8 mouse cellular contexts compared by ENCODE assay signal in genomic region chr13:38162668-38163067, GRCm38 (mm10). TPM values are rescaled to one million over a fixed set of nuclear protein-coding genes. Genes with fewer than 3 reads are reported as not detected.
DNase-seq lines count a peak whose midpoint lies in the region; ATAC-seq lines count a peak whose summit lies in the region.

No protein-coding gene starts in this region.

- H3K9ac ChIP-seq in intestine, embryonic 14.5 days (ENCODE audit: low read length), result no peak overlapping the region
- 0 out of 2 replicates have a peak overlapping the region, but pooled peaks have one; percentile 29 for H3K9ac ChIP-seq in stomach, embryonic 16.5 days (ENCODE audit: low read length)

- H3K27me3 ChIP-seq in intestine, embryonic 14.5 days (replicated peaks; ENCODE audit: control insufficient read depth, insufficient read depth, low read length), result no peaks in the 10 kb centered on the region
- H3K27me3 ChIP-seq in stomach, embryonic 16.5 days (ENCODE audit: control insufficient read depth, insufficient read depth, low read length), result no peaks in the 10 kb centered on the region

- ATAC-seq in intestine, embryonic 14.5 days (replicated peaks; ENCODE audit: low FRiP score, low TSS enrichment, low read depth), result peak; percentile 80
- ATAC-seq in stomach, embryonic 16.5 days (ENCODE audit: insufficient read depth, low FRiP score), result peak; percentile 90; the same call in 1 of the 2 replicates

- 29% methylated on average over 11 of the region's 11 CpGs for WGBS in intestine, embryonic 14.5 days
- 29% methylated on average over 11 of the region's 11 CpGs for WGBS in stomach, embryonic 16.5 days

- 0 out of 2 replicates have a peak overlapping the region, but pooled peaks have one; percentile 14 for H3K27ac ChIP-seq in intestine, embryonic 14.5 days (ENCODE audit: low read depth)
- H3K27ac ChIP-seq in stomach, embryonic 16.5 days (ENCODE audit: low read length), result peak overlapping the region; percentile 62

- H3K4me1 ChIP-seq in intestine, embryonic 14.5 days (replicated peaks; ENCODE audit: control insufficient read depth, insufficient read depth, low read length), result peaks cover 8% of the 10 kb centered on the region; the same call in 1 of the 2 replicates
- peaks cover 5% of the 10 kb centered on the region for H3K4me1 ChIP-seq in stomach, embryonic 16.5 days (ENCODE audit: control insufficient read depth, insufficient read depth, low read length)

- no peaks in the 10 kb centered on the region for H3K9me3 ChIP-seq in intestine, embryonic 14.5 days (ENCODE audit: control insufficient read depth, low read length)
- H3K9me3 ChIP-seq in stomach, embryonic 16.5 days (replicated peaks; ENCODE audit: control insufficient read depth, low read length), result no peaks in the 10 kb centered on the region

- no peak overlapping the region for H3K4me2 ChIP-seq in intestine, embryonic 14.5 days (ENCODE audit: low read length)
- 0 out of 2 replicates have a peak overlapping the region, but pooled peaks have one; percentile 5 for H3K4me2 ChIP-seq in stomach, embryonic 16.5 days (ENCODE audit: low read depth, low read length)

- peak; percentile 51 for DNase-seq in adrenal gland, postnatal 10 days
- DNase-seq in adrenal gland, adult 8-10 months, result no peak
- peak; percentile 10 for DNase-seq in layer of hippocampus, adult 9-11 months
- DNase-seq in layer of hippocampus, postnatal 14 days (ENCODE audit: low spot score in 2 of 2), result no peak
- peak; percentile 25 for DNase-seq in forelimb bud, embryonic 11.5 days (ENCODE audit: low read depth, low spot score)
- peak; percentile 74 for DNase-seq in intestine, embryonic 14.5 days (ENCODE audit: low spot score)
- no peak for DNase-seq in B cell, adult 2 months

- H3K36me3 ChIP-seq in intestine, embryonic 14.5 days (ENCODE audit: control insufficient read depth, insufficient read depth, low read length), result no peaks in the 10 kb centered on the region
- no peaks in the 10 kb centered on the region for H3K36me3 ChIP-seq in stomach, embryonic 16.5 days (ENCODE audit: control insufficient read depth, insufficient read depth, low read length)

- H3K4me3 ChIP-seq in intestine, embryonic 14.5 days (ENCODE audit: low read depth, low read length), result no peak overlapping the region
- no peak overlapping the region for H3K4me3 ChIP-seq in stomach, embryonic 16.5 days (replicated peaks; ENCODE audit: low read length)

RNA-seq across cellular contexts. Expression of gene Dsp, which starts 11.6 kb away (rescaled TPM):
- total RNA-seq in adrenal gland, postnatal 10 days (2021), result 1 to 10 TPM; 3.0 to 5.2 TPM
- total RNA-seq in adrenal gland, adult 8-10 months (2022), result 1 to 10 TPM in 3 of 4 experiments, under 1 TPM in 1; 0.86 to 4.5 (median 2.1) TPM
- total RNA-seq in layer of hippocampus, postnatal 14 days (2021), result 1 to 10 TPM; 7.8 to 8.0 TPM
- polyA plus RNA-seq in intestine, embryonic 14.5 days (2014; fragmentation: Nextera tagmentation; extraction: Ambion mirVana), result 12.8 and 13.2 TPM in 2 replicates
- polyA plus RNA-seq in stomach, embryonic 16.5 days (2015; fragmentation: Nextera tagmentation; extraction: Ambion mirVana), result 36.4 and 45.1 TPM in 2 replicates

RNA-seq across cellular contexts. Expression of gene Snrnp48, which starts 42.1 kb away (rescaled TPM):
- 10 to 100 TPM; 16.1 to 23.9 TPM for total RNA-seq in adrenal gland, postnatal 10 days (2021)
- total RNA-seq in adrenal gland, adult 8-10 months (2022), result 10 to 100 TPM; 14.0 to 28.6 (median 21.0) TPM
- total RNA-seq in layer of hippocampus, postnatal 14 days (2021), result 10 to 100 TPM; 25.2 to 26.2 TPM
- 42.1 and 42.9 TPM in 2 replicates for polyA plus RNA-seq in intestine, embryonic 14.5 days (2014; fragmentation: Nextera tagmentation; extraction: Ambion mirVana)
- polyA plus RNA-seq in stomach, embryonic 16.5 days (2015; fragmentation: Nextera tagmentation; extraction: Ambion mirVana), result 31.7 and 34.2 TPM in 2 replicates

Comparison
In these comparisons a context has a peak if more than half of its experiments do, and no peak if none do; other contexts are left out.
1. DNase-seq: peak in adrenal gland, postnatal 10 days (single experiment), layer of hippocampus, adult 9-11 months (single experiment), forelimb bud, embryonic 11.5 days (single experiment) and intestine, embryonic 14.5 days (single experiment); none in adrenal gland, adult 8-10 months (single experiment), layer of hippocampus, postnatal 14 days (0 of 2) and B cell, adult 2 months (0 of 2).